Mouse (Mus musculus) hindbrain, embryonic 15.5 days (tissue): ENCODE measurements at regions not wholly inside any gene's neighbourhood (a gene's known extent, or its start where the extent isn't known, plus 50 kb on each side); places are given as distances from the start of the nearest gene placed in this dataset.

Experiments used
- ATAC-seq: fragments of 200-750 bp; cut with Nextera tagmentation; 2 replicates; pipeline ENCODE4 v1.8.0; 2017; ENCODE audit warnings: low read depth, moderate number of reproducible peaks, moderate TSS enrichment; ENCODE audit not compliant: low FRiP score
- H3K27ac ChIP-seq: fragments of 300-500 bp; sonication (generic); replicated peaks from 2 replicates; pipeline ENCODE4 v1.5.1; 2015; ENCODE audit warnings: mild to moderate bottlenecking, inconsistent platforms
- H3K27me3 ChIP-seq: fragments of 300-500 bp; sonication (generic); 2 replicates; pipeline ENCODE4 v1.6.1; 2015; ENCODE audit warnings: control low read depth, inconsistent platforms
- H3K36me3 ChIP-seq: fragments of 300-500 bp; sonication (generic); 2 replicates; pipeline ENCODE4 v1.6.1; 2015; ENCODE audit warnings: control low read depth, inconsistent platforms
- H3K4me1 ChIP-seq: fragments of 300-500 bp; sonication (generic); replicated peaks from 2 replicates; pipeline ENCODE4 v1.6.1; 2015; ENCODE audit warnings: control low read depth, inconsistent platforms
- H3K4me2 ChIP-seq: fragments of 300-500 bp; sonication (generic); 2 replicates; pipeline ENCODE4 v1.6.1; 2015; ENCODE audit warnings: moderate library complexity, mild to moderate bottlenecking, inconsistent platforms
- H3K4me3 ChIP-seq: fragments of 300-500 bp; sonication (generic); 2 replicates; pipeline ENCODE4 v1.5.1; 2015; ENCODE audit warnings: mild to moderate bottlenecking, inconsistent platforms
- H3K9ac ChIP-seq: fragments of 300-500 bp; sonication (generic); 2 replicates; pipeline ENCODE4 v1.6.1; 2015; ENCODE audit warnings: inconsistent platforms
- H3K9me3 ChIP-seq: fragments of 300-500 bp; sonication (generic); 2 replicates; pipeline ENCODE4 v1.6.1; 2016; ENCODE audit warnings: control low read depth, inconsistent platforms
- WGBS: fragments of 180-500 bp; shearing (Covaris S2); methylation state at CpG from one replicate; pipeline ENCODE4 v1.1.7; 2015; 5-methylcytosine and 5-hydroxymethylcytosine counted together

DNA sequence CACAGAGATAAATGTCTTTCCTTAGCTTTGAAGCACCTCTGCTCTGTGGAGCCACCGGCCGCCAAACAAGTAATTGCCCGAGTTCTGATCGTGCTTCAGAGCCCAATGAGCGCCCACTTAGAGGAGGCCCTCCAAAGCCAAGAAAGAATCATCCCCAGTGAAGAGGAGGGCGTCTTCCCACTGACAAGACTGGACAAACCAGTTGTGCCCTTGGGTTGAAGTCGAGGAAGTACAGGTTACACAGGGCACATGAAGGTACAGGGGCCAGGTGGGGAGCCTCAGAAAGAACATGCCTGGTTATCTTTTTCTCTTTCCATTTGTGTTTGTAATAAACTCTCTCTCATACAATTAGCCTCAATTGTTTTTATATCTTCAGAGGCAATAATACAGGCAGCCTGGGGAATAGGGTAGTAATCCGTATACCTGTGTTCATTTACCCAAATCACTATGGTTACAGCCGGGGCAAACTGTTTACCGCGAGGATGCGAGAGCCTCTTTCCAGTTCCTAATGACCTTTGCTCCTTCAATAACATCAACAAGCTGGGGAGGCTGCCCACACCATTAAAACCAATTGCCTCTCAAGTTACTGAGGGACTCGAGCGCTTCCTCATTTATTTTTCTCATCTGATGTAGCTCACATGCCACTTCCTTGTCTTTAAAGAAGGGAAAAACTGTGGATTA lies 503.5 kb upstream of the Mki67 start:
- H3K9ac ChIP-seq = no peak overlapping the region
- no peaks in the 10 kb centered on the region for H3K9me3 ChIP-seq
- peak overlapping the region; percentile 71 for H3K27ac ChIP-seq
- 37% methylated on average over 14 of the region's 14 CpGs for WGBS
- H3K4me1 ChIP-seq = peaks cover 29% of the 10 kb centered on the region
- no peaks in the 10 kb centered on the region for H3K27me3 ChIP-seq
- H3K4me3 ChIP-seq = no peak overlapping the region
- H3K36me3 ChIP-seq = no peaks in the 10 kb centered on the region
- H3K4me2 ChIP-seq = no peak overlapping the region
- peak; percentile 39; the same call in 1 of the 2 replicates for ATAC-seq

GRCm38 (mm10) chr7:136220245-136221167 lies 504.3 kb upstream of the Mki67 start:
- H3K4me1 ChIP-seq = peaks cover 29% of the 10 kb centered on the region
- peak overlapping the region; percentile 71 for H3K27ac ChIP-seq
- no peak overlapping the region for H3K4me3 ChIP-seq
- H3K9ac ChIP-seq = no peak overlapping the region
- 17% methylated on average over 5 of the region's 5 CpGs for WGBS
- no peaks in the 10 kb centered on the region for H3K27me3 ChIP-seq
- H3K4me2 ChIP-seq = no peak overlapping the region
- no peaks in the 10 kb centered on the region for H3K9me3 ChIP-seq
- ATAC-seq = peak; percentile 58; the same call in 1 of the 2 replicates
- no peaks in the 10 kb centered on the region for H3K36me3 ChIP-seq

GRCm38 (mm10) chr7:136221620-136222019 lies 505.5 kb upstream of the Mki67 start:
- Histone ChIP-seq H3K27me3 (no peaks in the 10 kb centered on the region), H3K4me2 (no peak overlapping the region), H3K36me3 (no peaks in the 10 kb centered on the region), H3K4me3 (no peak overlapping the region), H3K9me3 (no peaks in the 10 kb centered on the region), H3K4me1 (peaks cover 29% of the 10 kb centered on the region), H3K9ac (no peak overlapping the region), H3K27ac (no peak overlapping the region)
- 94% methylated on average over 7 of the region's 7 CpGs for WGBS
- ATAC-seq = no peak

GRCm38 (mm10) chr7:136226031-136226430 lies 509.9 kb upstream of the Mki67 start:
- ATAC-seq = no peak
- Histone ChIP-seq H3K4me3 (no peak overlapping the region), H3K9ac (no peak overlapping the region), H3K27ac (no peak overlapping the region), H3K36me3 (no peaks in the 10 kb centered on the region), H3K4me1 (peaks cover 10% of the 10 kb centered on the region; the same call in 1 of the 2 replicates), H3K9me3 (no peaks in the 10 kb centered on the region), H3K27me3 (no peaks in the 10 kb centered on the region), H3K4me2 (no peak overlapping the region)
- 66% methylated on average over 7 of the region's 7 CpGs for WGBS

DNA sequence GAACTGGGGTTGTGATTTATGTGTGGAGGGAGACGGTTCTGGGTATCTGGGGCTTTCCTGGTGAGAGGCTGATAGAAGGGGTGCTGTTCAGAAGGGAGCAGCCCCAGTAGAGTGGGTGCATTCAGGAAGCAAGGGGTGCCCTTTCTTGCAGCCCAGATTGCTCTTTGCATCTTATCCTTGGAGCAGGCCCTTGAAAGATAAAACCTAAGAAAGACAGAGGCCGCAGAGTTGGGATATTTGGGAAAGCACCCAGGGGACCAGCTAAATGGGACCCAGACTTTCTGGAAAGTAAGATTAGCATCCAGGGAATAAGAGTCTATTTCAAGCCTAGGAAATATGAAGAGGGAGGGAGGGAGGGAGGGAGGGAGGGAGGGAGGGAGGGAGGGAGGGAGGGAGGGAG lies 512.2 kb upstream of the Mki67 start:
- Histone ChIP-seq H3K4me1 (peaks cover 7% of the 10 kb centered on the region; the same call in 1 of the 2 replicates), H3K36me3 (no peaks in the 10 kb centered on the region), H3K27me3 (no peaks in the 10 kb centered on the region), H3K9me3 (no peaks in the 10 kb centered on the region), H3K9ac (no peak overlapping the region), H3K4me2 (no peak overlapping the region), H3K4me3 (no peak overlapping the region), H3K27ac (no peak overlapping the region)
- no peak for ATAC-seq
- 83% methylated on average over 2 of the region's 2 CpGs for WGBS

DNA sequence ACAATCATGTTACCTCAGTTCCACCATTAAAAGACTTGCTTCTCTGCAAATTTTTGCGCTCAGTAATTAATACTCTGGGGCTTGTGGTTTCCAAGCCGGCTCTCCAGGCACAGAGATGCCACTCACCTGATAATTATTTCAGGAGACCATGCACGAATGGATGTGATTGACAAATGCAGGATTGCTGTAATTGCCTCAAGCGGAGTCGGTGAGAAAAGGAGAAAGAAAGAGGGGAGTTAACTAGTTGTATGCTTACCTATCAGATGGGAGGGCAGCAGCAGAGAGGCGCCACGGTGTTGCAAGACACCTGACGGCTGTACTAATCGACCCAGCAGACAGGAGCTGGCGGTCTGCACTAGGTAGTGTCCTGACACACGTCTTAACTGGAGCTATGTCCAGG lies 513.4 kb upstream of the Mki67 start:
- H3K36me3 ChIP-seq = no peaks in the 10 kb centered on the region
- no peak overlapping the region for H3K9ac ChIP-seq
- H3K27ac ChIP-seq = no peak overlapping the region
- no peak overlapping the region for H3K4me2 ChIP-seq
- peaks cover 7% of the 10 kb centered on the region; the same call in 1 of the 2 replicates for H3K4me1 ChIP-seq
- ATAC-seq = peak; percentile 30; the same call in 1 of the 2 replicates
- no peak overlapping the region for H3K4me3 ChIP-seq
- WGBS = 57% methylated on average over 11 of the region's 11 CpGs
- H3K9me3 ChIP-seq = no peaks in the 10 kb centered on the region
- H3K27me3 ChIP-seq = no peaks in the 10 kb centered on the region

GRCm38 (mm10) chr7:136232177-136232576 lies 516.0 kb upstream of the Mki67 start:
- H3K9me3 ChIP-seq = no peaks in the 10 kb centered on the region
- peaks cover 20% of the 10 kb centered on the region for H3K4me1 ChIP-seq
- H3K4me3 ChIP-seq = no peak overlapping the region
- no peak overlapping the region for H3K9ac ChIP-seq
- WGBS = 83% methylated on average over 4 of the region's 4 CpGs
- no peak for ATAC-seq
- H3K4me2 ChIP-seq = no peak overlapping the region
- no peak overlapping the region for H3K27ac ChIP-seq
- H3K36me3 ChIP-seq = no peaks in the 10 kb centered on the region
- no peaks in the 10 kb centered on the region for H3K27me3 ChIP-seq

DNA sequence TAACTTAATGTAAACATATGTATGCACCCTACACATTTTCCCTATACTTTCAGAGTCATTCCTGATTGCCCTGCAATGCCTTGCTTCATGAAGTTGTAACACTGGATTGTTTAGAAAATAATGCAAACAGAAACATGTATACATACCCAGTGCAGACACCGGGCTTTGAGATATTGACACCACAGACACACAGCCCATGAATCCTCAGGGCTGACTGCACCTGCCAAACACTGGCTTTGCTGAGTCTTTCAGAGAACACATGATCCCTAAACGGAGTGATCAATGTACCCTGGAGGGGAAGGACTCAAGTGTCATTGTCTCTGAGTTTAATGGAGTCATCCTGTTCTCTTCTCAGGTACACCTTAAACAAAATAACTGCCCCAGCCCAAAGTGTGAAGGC lies 519.4 kb upstream of the Mki67 start:
- Histone ChIP-seq H3K9me3 (no peaks in the 10 kb centered on the region), H3K4me3 (no peak overlapping the region), H3K27ac (no peak overlapping the region), H3K36me3 (no peaks in the 10 kb centered on the region), H3K9ac (no peak overlapping the region), H3K27me3 (no peaks in the 10 kb centered on the region), H3K4me2 (no peak overlapping the region), H3K4me1 (peaks cover 19% of the 10 kb centered on the region)
- no peak for ATAC-seq
- WGBS = 55% methylated on average over 2 of the region's 2 CpGs

- no peak overlapping the region for H3K9ac ChIP-seq
- no peaks in the 10 kb centered on the region for H3K27me3 ChIP-seq
- H3K27ac ChIP-seq = no peak overlapping the region
- no peaks in the 10 kb centered on the region for H3K9me3 ChIP-seq
- WGBS = 35% methylated on average over 10 of the region's 10 CpGs
- no peak overlapping the region for H3K4me3 ChIP-seq
- H3K4me1 ChIP-seq = peaks cover 19% of the 10 kb centered on the region
- H3K36me3 ChIP-seq = no peaks in the 10 kb centered on the region
- ATAC-seq = no peak
- H3K4me2 ChIP-seq = no peak overlapping the region
Observed at GRCm38 (mm10) chr7:136236391-136236790, 520.2 kb upstream of the Mki67 start.

DNA sequence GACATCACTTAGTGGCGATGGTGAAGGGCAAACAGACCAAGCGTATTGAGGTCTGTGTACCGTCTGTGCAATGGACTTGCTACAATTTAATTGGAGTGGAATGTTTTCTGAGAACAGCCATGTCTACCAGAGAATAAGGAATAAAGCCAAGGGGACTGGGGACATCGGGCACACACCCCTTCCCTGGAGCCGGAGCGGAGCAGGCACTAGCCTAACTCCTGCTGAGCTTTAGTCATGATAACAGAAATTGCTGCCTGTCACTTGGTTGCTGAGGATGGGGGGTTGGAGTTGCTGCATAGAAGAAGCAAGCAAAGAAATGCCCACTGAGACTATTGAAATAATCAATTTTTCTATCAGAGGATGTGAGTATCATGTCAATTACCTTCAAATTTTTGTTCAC lies 549.5 kb upstream of the Mki67 start:
- no peak for ATAC-seq
- Histone ChIP-seq H3K9me3 (no peaks in the 10 kb centered on the region), H3K9ac (no peak overlapping the region), H3K4me3 (no peak overlapping the region), H3K36me3 (no peaks in the 10 kb centered on the region), H3K4me1 (peaks cover 17% of the 10 kb centered on the region), H3K27me3 (no peaks in the 10 kb centered on the region), H3K4me2 (no peak overlapping the region), H3K27ac (no peak overlapping the region)
- 34% methylated on average over 6 of the region's 6 CpGs for WGBS

DNA sequence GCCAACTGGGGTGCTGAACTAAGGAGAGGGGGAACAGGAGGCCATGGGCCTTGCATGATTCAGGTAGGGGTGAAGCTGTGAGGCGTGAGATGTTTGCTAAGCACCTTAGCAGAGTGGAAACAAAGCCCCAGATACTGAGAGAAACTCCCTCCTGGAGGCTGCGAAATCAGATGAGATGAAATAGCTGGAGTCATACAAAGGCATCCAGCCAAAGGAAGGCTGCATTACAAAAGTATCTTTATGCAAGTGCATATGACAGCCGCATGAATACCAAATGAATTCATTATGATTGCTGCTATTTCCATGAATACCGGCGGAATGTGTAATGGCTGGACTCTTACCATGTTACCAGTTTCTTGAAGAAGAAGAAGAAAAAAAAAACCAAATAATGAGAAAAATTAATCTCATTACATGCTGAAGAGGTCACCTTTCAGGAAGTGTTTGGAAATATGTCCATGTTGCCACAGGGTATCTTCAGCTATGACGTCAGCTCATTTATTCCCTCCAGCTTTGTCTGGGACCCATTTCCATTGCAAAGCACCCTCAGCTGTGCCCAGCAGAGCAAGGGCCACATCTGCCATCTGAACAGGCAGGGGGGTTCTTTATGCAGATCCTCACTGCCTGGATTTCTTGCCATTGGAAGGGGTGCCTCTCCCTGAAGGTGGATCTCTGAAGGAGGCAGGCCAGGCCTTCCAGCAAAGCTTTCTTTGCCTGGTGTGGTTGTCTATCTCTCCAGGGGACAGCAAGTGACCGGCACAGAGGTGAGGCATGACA lies 551.7 kb upstream of the Mki67 start:
- H3K27me3 ChIP-seq = no peaks in the 10 kb centered on the region
- H3K27ac ChIP-seq = no peak overlapping the region; the same call in 1 of the 2 replicates
- H3K9me3 ChIP-seq = no peaks in the 10 kb centered on the region
- no peak overlapping the region for H3K4me2 ChIP-seq
- H3K36me3 ChIP-seq = no peaks in the 10 kb centered on the region
- peaks cover 17% of the 10 kb centered on the region for H3K4me1 ChIP-seq
- 44% methylated on average over 7 of the region's 7 CpGs for WGBS
- no peak for ATAC-seq
- H3K9ac ChIP-seq = no peak overlapping the region
- H3K4me3 ChIP-seq = no peak overlapping the region

GRCm38 (mm10) chr7:136275651-136276050 lies 559.5 kb upstream of the Mki67 start:
- no peaks in the 10 kb centered on the region for H3K36me3 ChIP-seq
- no peak for ATAC-seq
- H3K4me3 ChIP-seq = no peak overlapping the region
- no peaks in the 10 kb centered on the region for H3K9me3 ChIP-seq
- WGBS = 66% methylated on average over 10 of the region's 10 CpGs
- H3K4me1 ChIP-seq = no peaks in the 10 kb centered on the region
- H3K9ac ChIP-seq = no peak overlapping the region
- no peaks in the 10 kb centered on the region for H3K27me3 ChIP-seq
- H3K4me2 ChIP-seq = no peak overlapping the region
- no peak overlapping the region for H3K27ac ChIP-seq
